Mouse (Mus musculus) stomach, embryonic 14.5 days (tissue): ENCODE measurements around the gene Olfr728. TPM values are rescaled to one million over a fixed set of nuclear protein-coding genes. Genes with fewer than 3 reads are reported as not detected.

Experiments used
- ATAC-seq: fragments of 200-750 bp; cut with Nextera tagmentation; 2 replicates; pipeline ENCODE4 v1.8.0; 2017; ENCODE audit warnings: low read depth, moderate TSS enrichment; ENCODE audit not compliant: insufficient number of reproducible peaks, insufficient read depth, low FRiP score
- H3K27ac ChIP-seq: fragments of 300-500 bp; sonication (generic); 2 replicates; pipeline ENCODE4 v1.5.1; 2014; ENCODE audit warnings: mild to moderate bottlenecking, low read length, moderate library complexity, mixed read lengths
- H3K27me3 ChIP-seq: fragments of 300-500 bp; sonication (generic); 2 replicates; pipeline ENCODE4 v1.6.1; 2014; ENCODE audit warnings: low read length, control low read depth, mixed read lengths; ENCODE audit not compliant: control insufficient read depth, insufficient read depth
- H3K36me3 ChIP-seq: fragments of 300-500 bp; sonication (generic); 2 replicates; pipeline ENCODE4 v1.6.1; 2014; ENCODE audit warnings: mild to moderate bottlenecking, control low read depth, low read length, moderate library complexity, mixed read lengths; ENCODE audit not compliant: control insufficient read depth, insufficient read depth
- H3K4me1 ChIP-seq: fragments of 300-500 bp; sonication (generic); 2 replicates; pipeline ENCODE4 v1.6.1; 2014; ENCODE audit warnings: low read length, control low read depth, mixed read lengths; ENCODE audit not compliant: control insufficient read depth, insufficient read depth
- H3K4me2 ChIP-seq: fragments of 300-500 bp; sonication (generic); replicated peaks from 2 replicates; pipeline ENCODE4 v1.6.1; 2014; ENCODE audit warnings: low read depth, low read length, control low read depth
- H3K4me3 ChIP-seq: fragments of 300-500 bp; sonication (generic); 2 replicates; pipeline ENCODE4 v1.5.1; 2014; ENCODE audit warnings: low read depth, low read length, control low read depth
- H3K9ac ChIP-seq: fragments of 300-500 bp; sonication (generic); replicated peaks from 2 replicates; pipeline ENCODE4 v1.6.1; 2014; ENCODE audit warnings: low read depth, mild to moderate bottlenecking, control low read depth, low read length, moderate library complexity, mixed read lengths
- H3K9me3 ChIP-seq: fragments of 300-500 bp; sonication (generic); 2 replicates; pipeline ENCODE4 v1.6.1; 2016; ENCODE audit warnings: low read depth, low read length, control low read depth; ENCODE audit not compliant: control insufficient read depth
- WGBS: fragments of 180-500 bp; shearing (Covaris S2); extraction: QIAGEN DNeasy Blood & Tissue Kit; methylation state at CpG from one replicate; pipeline ENCODE4 v1.1.7; 2014; 5-methylcytosine and 5-hydroxymethylcytosine counted together
- polyA plus RNA-seq: library from polyadenylated mRNA; unstranded; fragments of >200 nt; fragmentation: Nextera tagmentation; extraction: Ambion mirVana; gene quantifications from 2 replicates; pipeline ENCODE4 v1.2.1, GENCODE M21; 2014

The Olfr728 gene
- not detected in 2 replicates for polyA plus RNA-seq

DNA sequence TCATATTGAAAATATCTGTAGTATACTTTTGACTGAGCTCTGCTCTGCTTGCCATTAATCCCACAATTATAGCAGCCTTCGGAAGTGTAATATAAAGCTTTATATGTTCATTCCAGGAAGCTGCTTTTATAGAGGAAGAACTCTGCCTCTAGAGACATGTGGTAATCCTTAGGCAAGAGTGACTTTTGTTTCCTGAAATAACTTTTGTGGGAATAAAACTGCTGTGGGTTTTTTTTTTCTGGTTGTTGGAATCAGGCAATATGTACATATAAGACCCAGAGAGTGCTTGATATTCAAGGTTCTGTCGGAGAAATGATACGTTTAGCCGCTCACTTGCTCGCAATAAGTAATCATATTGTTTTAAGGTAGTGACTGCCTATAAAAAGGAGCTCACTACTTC is at the start of gene Olfr728:
Gene Olfr728, minus strand, starts transcription at position 101 of the 400 bp plus-strand sequence.
- Histone ChIP-seq H3K9ac (no peak within 1 kb of the TSS), H3K27ac (no peak within 1 kb of the TSS), H3K36me3 (no peaks in the 10 kb centered on the region), H3K4me1 (no peaks in the 10 kb centered on the region), H3K27me3 (no peaks in the 10 kb centered on the region), H3K4me2 (no peak within 1 kb of the TSS), H3K9me3 (no peaks in the 10 kb centered on the region), H3K4me3 (no peak within 1 kb of the TSS)
- WGBS: 85% methylated on average over 5 of the region's 5 CpGs
- no peak for ATAC-seq

DNA sequence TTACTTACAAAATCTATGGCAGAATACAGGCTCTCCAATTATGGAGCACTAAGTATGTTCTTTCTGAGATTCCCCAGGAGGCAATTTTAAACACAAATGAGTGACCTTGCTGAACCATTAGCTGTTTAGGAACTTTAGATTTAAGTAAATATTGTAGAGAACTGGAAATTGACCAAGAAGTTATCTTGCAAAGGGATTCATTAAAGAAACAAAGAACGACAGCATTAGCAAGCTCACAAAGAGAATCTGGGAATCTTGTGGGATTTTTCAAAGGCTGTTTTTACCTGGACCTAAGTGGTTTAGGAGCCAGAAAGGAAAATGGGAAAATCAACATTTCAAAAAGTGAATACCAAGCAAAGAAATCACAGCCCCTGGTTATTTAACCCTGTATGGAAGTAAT is 45.6 kb upstream of the Olfr728 start, which contains the start of gene Olfr730:
Gene Olfr730, minus strand, starts transcription at position 101 of the 400 bp plus-strand sequence.
- WGBS: 46% methylated on average over 1 of the region's 1 CpGs
- no peak for ATAC-seq
- H3K9ac ChIP-seq: no peak within 1 kb of the TSS
- no peaks in the 10 kb centered on the region for H3K27me3 ChIP-seq
- H3K36me3 ChIP-seq: no peaks in the 10 kb centered on the region
- H3K4me2 ChIP-seq: no peak within 1 kb of the TSS
- no peaks in the 10 kb centered on the region for H3K9me3 ChIP-seq
- H3K4me1 ChIP-seq: no peaks in the 10 kb centered on the region
- no peak within 1 kb of the TSS for H3K27ac ChIP-seq
- no peak within 1 kb of the TSS for H3K4me3 ChIP-seq

DNA sequence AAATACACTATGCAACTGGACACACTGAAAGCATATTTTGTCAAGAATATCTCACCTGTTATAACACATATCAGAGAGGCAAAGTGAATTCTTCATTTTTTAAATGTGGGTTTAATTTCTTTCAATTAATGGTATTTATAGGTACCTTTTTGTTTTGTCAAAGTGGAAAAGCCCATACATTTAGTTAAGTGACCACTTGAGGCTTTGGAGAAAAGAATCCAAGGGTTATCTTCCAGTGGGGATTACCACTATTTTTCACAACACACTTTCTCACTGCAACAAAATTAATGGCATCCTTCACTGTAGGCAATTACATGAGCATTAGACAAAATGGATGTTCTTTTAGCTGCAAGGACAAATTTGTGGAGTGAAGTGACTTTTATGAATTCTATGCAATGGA is 10.3 kb upstream of the Olfr728 start, which contains the start of gene Olfr729:
Gene Olfr729, minus strand, starts transcription at position 101 of the 400 bp plus-strand sequence.
- H3K36me3 ChIP-seq: no peaks in the 10 kb centered on the region
- H3K27me3 ChIP-seq: no peaks in the 10 kb centered on the region
- H3K4me1 ChIP-seq: no peaks in the 10 kb centered on the region
- no peak for ATAC-seq
- no peaks in the 10 kb centered on the region for H3K9me3 ChIP-seq
- H3K9ac ChIP-seq: no peak within 1 kb of the TSS
- no peak within 1 kb of the TSS for H3K4me3 ChIP-seq
- H3K27ac ChIP-seq: no peak within 1 kb of the TSS
- H3K4me2 ChIP-seq: no peak within 1 kb of the TSS

DNA sequence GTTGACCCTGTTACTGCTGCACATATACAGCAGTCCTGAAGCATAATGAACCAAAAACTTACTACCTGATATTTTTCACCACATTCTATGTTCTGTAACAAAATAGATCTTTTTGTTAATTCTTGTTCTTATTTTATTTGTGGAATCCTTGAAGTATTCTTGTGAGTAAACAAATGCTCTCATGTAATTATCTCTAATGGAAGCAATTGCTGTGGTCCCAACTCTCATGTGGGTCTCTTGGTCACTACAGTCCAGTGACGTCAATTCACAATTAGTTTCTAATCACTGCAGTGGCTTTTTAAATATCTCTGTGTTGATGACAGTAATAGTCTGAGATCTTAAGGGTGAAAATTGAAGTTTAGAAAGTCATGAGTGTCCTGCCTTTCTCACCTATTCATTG is 19.6 kb downstream of the Olfr728 start, which contains the start of gene Olfr727:
Gene Olfr727, plus strand, starts transcription at position 301 of the 400 bp plus-strand sequence.
- Histone ChIP-seq H3K4me1 (no peaks in the 10 kb centered on the region), H3K4me3 (no peak within 1 kb of the TSS), H3K9me3 (no peaks in the 10 kb centered on the region), H3K4me2 (no peak within 1 kb of the TSS), H3K36me3 (no peaks in the 10 kb centered on the region), H3K27me3 (no peaks in the 10 kb centered on the region), H3K9ac (no peak within 1 kb of the TSS), H3K27ac (no peak within 1 kb of the TSS)
- 88% methylated on average over 1 of the region's 1 CpGs for WGBS
- ATAC-seq: no peak

DNA sequence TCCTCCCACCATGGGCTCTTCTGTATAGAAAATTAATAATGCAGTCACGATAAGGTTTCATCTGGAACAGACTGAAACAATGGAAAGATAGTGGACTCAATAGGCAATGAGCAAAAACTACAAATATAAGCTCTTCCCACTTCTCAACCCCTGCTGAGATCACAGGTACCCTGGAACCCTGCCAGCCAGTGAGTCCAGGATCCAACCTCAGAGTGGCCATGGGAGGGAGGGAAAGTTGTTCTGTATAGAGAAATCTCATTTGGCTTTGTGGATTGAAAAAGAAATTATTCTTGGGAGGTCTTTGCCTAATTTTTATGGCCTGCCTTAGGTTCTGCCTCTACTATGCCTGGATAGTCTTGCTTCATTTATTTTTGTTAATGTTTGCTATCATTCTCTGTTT is 51.6 kb downstream of the Olfr728 start, which contains the start of gene Olfr726:
Gene Olfr726, minus strand, starts transcription at position 101 of the 400 bp plus-strand sequence.
- ATAC-seq: no peak
- no peak within 1 kb of the TSS for H3K4me3 ChIP-seq
- no peak within 1 kb of the TSS for H3K27ac ChIP-seq
- H3K4me2 ChIP-seq: no peak within 1 kb of the TSS
- no peaks in the 10 kb centered on the region for H3K36me3 ChIP-seq
- H3K9ac ChIP-seq: no peak within 1 kb of the TSS
- WGBS: 75% methylated on average over 1 of the region's 1 CpGs
- H3K9me3 ChIP-seq: no peaks in the 10 kb centered on the region
- H3K4me1 ChIP-seq: no peaks in the 10 kb centered on the region
- no peaks in the 10 kb centered on the region for H3K27me3 ChIP-seq

Other genes with a start within 250 kb of the Olfr728 start
- not detected in 2 replicates for gene Olfr722, start 240.7 kb downstream of the Olfr728 start, polyA plus RNA-seq
- gene Olfr723, start 210.9 kb downstream of the Olfr728 start, polyA plus RNA-seq: not detected in 2 replicates
- gene Olfr724, start 179.4 kb downstream of the Olfr728 start, polyA plus RNA-seq: not detected in 2 replicates
- gene Olfr725, start 102.3 kb downstream of the Olfr728 start, polyA plus RNA-seq: not detected in 2 replicates
- gene Olfr726, start 51.7 kb downstream of the Olfr728 start, polyA plus RNA-seq: not detected in 2 replicates
- not detected in 2 replicates for gene Olfr727, start 19.5 kb downstream of the Olfr728 start, polyA plus RNA-seq
- not detected in 2 replicates for gene Olfr729, start 10.2 kb upstream of the Olfr728 start, polyA plus RNA-seq
- gene Olfr730, start 45.5 kb upstream of the Olfr728 start, polyA plus RNA-seq: not detected in 2 replicates
- gene Olfr731, start 99.2 kb upstream of the Olfr728 start, polyA plus RNA-seq: not detected in 2 replicates
- gene Olfr732, start 141.5 kb upstream of the Olfr728 start, polyA plus RNA-seq: not detected in 2 replicates
- gene Olfr733, start 158.8 kb upstream of the Olfr728 start, polyA plus RNA-seq: not detected in 2 replicates
- not detected in 2 replicates for gene Olfr734, start 184.1 kb upstream of the Olfr728 start, polyA plus RNA-seq
- gene Olfr735, start 206.2 kb upstream of the Olfr728 start, polyA plus RNA-seq: not detected in 2 replicates
- gene Tlr11, start 215.2 kb upstream of the Olfr728 start, polyA plus RNA-seq: not detected in 2 replicates
- gene Olfr736, start 238.5 kb upstream of the Olfr728 start, polyA plus RNA-seq: not detected in 2 replicates